Mouse (Mus musculus): Measurements from ENCODE around the gene Acads. TPM values are rescaled to one million over a fixed set of nuclear protein-coding genes. Genes with fewer than 3 reads are reported as not detected.

Gene Acads
- polyA plus RNA-seq, 1 experiment, result 14.9 TPM

GRCm38 (mm10) chr5:115126578-115127312, 7.6 kb upstream of the Acads start:
- H3K27me3 ChIP-seq (ENCODE audit: control insufficient read depth, insufficient read depth, low read length), result no peaks in the 10 kb centered on the region
- peak; percentile 33 to 46 for DNase-seq
- no peak overlapping the region for H3K4me3 ChIP-seq (replicated peaks; ENCODE audit: insufficient read depth, low read depth, low read length)
- H3K27ac ChIP-seq (ENCODE audit: insufficient read depth, low read length), result 0 out of 2 replicates have a peak overlapping the region, but pooled peaks have one; percentile 34
- 79% methylated on average over 28 of the region's 28 CpGs for WGBS
- peaks cover 23% of the 10 kb centered on the region for H3K4me1 ChIP-seq (ENCODE audit: control insufficient read depth, insufficient read depth, low read length)
- TF ChIP-seq CTCF (IDR thresholded peaks at IDR 0.05; ENCODE audit: borderline replicate concordance, insufficient read depth, low read depth, low read length), result no peak
- TF ChIP-seq POLR2A (IDR thresholded peaks at IDR 0.05; ENCODE audit: borderline replicate concordance, insufficient read depth, low read length), result no peak

GRCm38 (mm10) chr5:115125211-115125871, 6.2 kb upstream of the Acads start:
- Histone ChIP-seq H3K4me3 (replicated peaks; ENCODE audit: insufficient read depth, low read depth, low read length) (peak overlapping the region; percentile 0), H3K27me3 (ENCODE audit: control insufficient read depth, insufficient read depth, low read length) (no peaks in the 10 kb centered on the region), H3K27ac (ENCODE audit: insufficient read depth, low read length) (peak overlapping the region; percentile 76), H3K4me1 (ENCODE audit: control insufficient read depth, insufficient read depth, low read length) (peaks cover 29% of the 10 kb centered on the region)
- DNase-seq, result peak; percentile 88 to 92
- under 1% methylated on average over 24 of the region's 24 CpGs for WGBS
- TF ChIP-seq POLR2A (IDR thresholded peaks at IDR 0.05; ENCODE audit: borderline replicate concordance, insufficient read depth, low read length), result 0 out of 2 replicates have a peak, but pooled peaks have one; percentile 14
- TF ChIP-seq CTCF (IDR thresholded peaks at IDR 0.05; ENCODE audit: borderline replicate concordance, insufficient read depth, low read depth, low read length), result peak; percentile 96

- no peak for TF ChIP-seq POLR2A (IDR thresholded peaks at IDR 0.05; ENCODE audit: borderline replicate concordance, insufficient read depth, low read length)
- no peak for TF ChIP-seq CTCF (IDR thresholded peaks at IDR 0.05; ENCODE audit: borderline replicate concordance, insufficient read depth, low read depth, low read length)
- Histone ChIP-seq H3K4me1 (ENCODE audit: control insufficient read depth, insufficient read depth, low read length) (peaks cover 29% of the 10 kb centered on the region), H3K4me3 (replicated peaks; ENCODE audit: insufficient read depth, low read depth, low read length) (no peak overlapping the region), H3K27me3 (ENCODE audit: control insufficient read depth, insufficient read depth, low read length) (no peaks in the 10 kb centered on the region), H3K27ac (ENCODE audit: insufficient read depth, low read length) (peak overlapping the region; percentile 76)
- WGBS, result 70% methylated on average over 6 of the region's 6 CpGs
- no peak for DNase-seq
Observed at GRCm38 (mm10) chr5:115124690-115125089, 5.5 kb upstream of the Acads start.

- Histone ChIP-seq H3K27me3 (ENCODE audit: control insufficient read depth, insufficient read depth, low read length) (no peaks in the 10 kb centered on the region), H3K4me1 (ENCODE audit: control insufficient read depth, insufficient read depth, low read length) (peaks cover 19% of the 10 kb centered on the region), H3K4me3 (replicated peaks; ENCODE audit: insufficient read depth, low read depth, low read length) (no peak overlapping the region), H3K27ac (ENCODE audit: insufficient read depth, low read length) (peak overlapping the region; percentile 4)
- no peak for TF ChIP-seq CTCF (IDR thresholded peaks at IDR 0.05; ENCODE audit: borderline replicate concordance, insufficient read depth, low read depth, low read length)
- TF ChIP-seq POLR2A (IDR thresholded peaks at IDR 0.05; ENCODE audit: borderline replicate concordance, insufficient read depth, low read length), result no peak
- WGBS, result 14% methylated on average over 5 of the region's 5 CpGs
- DNase-seq, result peak; percentile 69 to 81
Observed at GRCm38 (mm10) chr5:115120978-115121377, 1.8 kb upstream of the Acads start.

- 93% methylated on average over 13 of the region's 13 CpGs for WGBS
- TF ChIP-seq CTCF (IDR thresholded peaks at IDR 0.05; ENCODE audit: borderline replicate concordance, insufficient read depth, low read depth, low read length), result no peak
- no peak for TF ChIP-seq POLR2A (IDR thresholded peaks at IDR 0.05; ENCODE audit: borderline replicate concordance, insufficient read depth, low read length)
- no peak for DNase-seq
Observed at GRCm38 (mm10) chr5:115117467-115117866, 1.7 kb downstream of the Acads start.

GRCm38 (mm10) chr5:115116426-115116825, 2.7 kb downstream of the Acads start:
- Histone ChIP-seq H3K4me3 (replicated peaks; ENCODE audit: insufficient read depth, low read depth, low read length) (no peak overlapping the region), H3K4me1 (ENCODE audit: control insufficient read depth, insufficient read depth, low read length) (peaks cover 7% of the 10 kb centered on the region; the same call in 1 of the 2 replicates), H3K27me3 (ENCODE audit: control insufficient read depth, insufficient read depth, low read length) (no peaks in the 10 kb centered on the region), H3K27ac (ENCODE audit: insufficient read depth, low read length) (no peak overlapping the region)
- WGBS, result 95% methylated on average over 3 of the region's 3 CpGs
- DNase-seq, result no peak
- TF ChIP-seq POLR2A (IDR thresholded peaks at IDR 0.05; ENCODE audit: borderline replicate concordance, insufficient read depth, low read length) (no peak), CTCF (IDR thresholded peaks at IDR 0.05; ENCODE audit: borderline replicate concordance, insufficient read depth, low read depth, low read length) (no peak)

More at GRCm38 (mm10) chr5:115117467-115117866, 1.7 kb downstream of the Acads start:
- Histone ChIP-seq H3K4me1 (ENCODE audit: control insufficient read depth, insufficient read depth, low read length) (peaks cover 7% of the 10 kb centered on the region; the same call in 1 of the 2 replicates), H3K27ac (ENCODE audit: insufficient read depth, low read length) (no peak overlapping the region), H3K4me3 (replicated peaks; ENCODE audit: insufficient read depth, low read depth, low read length) (no peak overlapping the region), H3K27me3 (ENCODE audit: control insufficient read depth, insufficient read depth, low read length) (no peaks in the 10 kb centered on the region)

GRCm38 (mm10) chr5:115114501-115114900, 4.6 kb downstream of the Acads start:
- no peaks in the 10 kb centered on the region; the same call in 1 of the 2 replicates for H3K4me1 ChIP-seq (ENCODE audit: control insufficient read depth, insufficient read depth, low read length)
- WGBS, result 95% methylated on average over 8 of the region's 8 CpGs
- H3K27me3 ChIP-seq (ENCODE audit: control insufficient read depth, insufficient read depth, low read length), result no peaks in the 10 kb centered on the region
- TF ChIP-seq CTCF (IDR thresholded peaks at IDR 0.05; ENCODE audit: borderline replicate concordance, insufficient read depth, low read depth, low read length), result no peak
- TF ChIP-seq POLR2A (IDR thresholded peaks at IDR 0.05; ENCODE audit: borderline replicate concordance, insufficient read depth, low read length), result no peak
- DNase-seq, result no peak
- no peak overlapping the region for H3K4me3 ChIP-seq (replicated peaks; ENCODE audit: insufficient read depth, low read depth, low read length)
- no peak overlapping the region for H3K27ac ChIP-seq (ENCODE audit: insufficient read depth, low read length)
